Mouse (Mus musculus): ENCODE data around the gene Dhx15. TPM values are rescaled to one million over a fixed set of nuclear protein-coding genes. Genes with fewer than 3 reads are reported as not detected.
A peak's percentile ranks its signal among the peaks of the same experiment; 100 is the strongest.

Dhx15 gene
- polyA plus RNA-seq, 1 experiment from 2014 or later, result 118 TPM

GRCm38 (mm10) chr5:52125854-52126253 is 64.5 kb downstream of the Dhx15 start:
- H3K4me3 ChIP-seq (ENCODE audit: low read depth, low read length), result no peak overlapping the region
- no peak overlapping the region for H3K9ac ChIP-seq (replicated peaks; ENCODE audit: low read length)
- H3K36me3 ChIP-seq (replicated peaks; ENCODE audit: control insufficient read depth, insufficient read depth, low read depth, low read length), result no peaks in the 10 kb centered on the region
- WGBS, result 74% methylated on average over 8 of the region's 8 CpGs
- ATAC-seq (replicated peaks; ENCODE audit: insufficient number of reproducible peaks, low FRiP score, low TSS enrichment, low read depth) (no peak), DNase-seq (ENCODE audit: low spot score) (no peak)
- H3K4me1 ChIP-seq (ENCODE audit: control insufficient read depth, insufficient read depth, low read length), result no peaks in the 10 kb centered on the region
- H3K9me3 ChIP-seq (replicated peaks; ENCODE audit: control insufficient read depth, low read length), result no peaks in the 10 kb centered on the region
- H3K27ac ChIP-seq (replicated peaks; ENCODE audit: low read depth, low read length), result no peak overlapping the region
- no peak overlapping the region for H3K4me2 ChIP-seq (ENCODE audit: low read depth, low read length)
- H3K27me3 ChIP-seq (ENCODE audit: control insufficient read depth, insufficient read depth, low read length), result no peaks in the 10 kb centered on the region

DNA sequence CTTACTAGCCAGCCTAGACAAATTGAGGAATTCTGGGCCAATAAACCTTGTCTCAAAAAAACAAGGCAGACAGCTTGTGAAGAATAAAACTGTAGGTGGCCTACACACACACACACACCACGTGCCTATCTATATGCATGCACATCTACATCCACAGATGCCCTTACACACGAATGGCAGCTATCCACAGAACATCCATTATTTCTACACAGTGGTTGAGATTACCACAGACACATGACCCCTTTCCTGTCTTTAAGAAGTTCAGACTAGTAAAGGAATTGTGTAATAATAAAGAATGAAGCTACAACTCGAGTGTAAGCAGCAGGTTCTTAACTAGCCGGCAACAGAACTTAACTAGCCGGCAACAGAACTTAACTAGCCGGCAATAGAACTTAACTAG is 68.2 kb downstream of the Dhx15 start:
- H3K4me2 ChIP-seq (ENCODE audit: low read depth, low read length), result no peak overlapping the region

GRCm38 (mm10) chr5:52119822-52120221 is 70.5 kb downstream of the Dhx15 start:
- Histone ChIP-seq H3K36me3 (replicated peaks; ENCODE audit: control insufficient read depth, insufficient read depth, low read depth, low read length) (no peaks in the 10 kb centered on the region), H3K27ac (replicated peaks; ENCODE audit: low read depth, low read length) (no peak overlapping the region), H3K27me3 (ENCODE audit: control insufficient read depth, insufficient read depth, low read length) (peaks cover 11% of the 10 kb centered on the region), H3K4me3 (ENCODE audit: low read depth, low read length) (no peak overlapping the region), H3K4me2 (ENCODE audit: low read depth, low read length) (no peak overlapping the region), H3K9ac (replicated peaks; ENCODE audit: low read length) (no peak overlapping the region), H3K4me1 (ENCODE audit: control insufficient read depth, insufficient read depth, low read length) (peaks cover 2% of the 10 kb centered on the region; the same call in 1 of the 2 replicates), H3K9me3 (replicated peaks; ENCODE audit: control insufficient read depth, low read length) (no peaks in the 10 kb centered on the region)
- 51% methylated on average over 2 of the region's 2 CpGs for WGBS
- no peak for DNase-seq (ENCODE audit: low spot score)
- ATAC-seq (replicated peaks; ENCODE audit: insufficient number of reproducible peaks, low FRiP score, low TSS enrichment, low read depth), result no peak

More for the DNA sequence above, 68.2 kb downstream of the Dhx15 start:
- Histone ChIP-seq H3K36me3 (replicated peaks; ENCODE audit: control insufficient read depth, insufficient read depth, low read depth, low read length) (no peaks in the 10 kb centered on the region), H3K4me3 (ENCODE audit: low read depth, low read length) (no peak overlapping the region), H3K9me3 (replicated peaks; ENCODE audit: control insufficient read depth, low read length) (no peaks in the 10 kb centered on the region), H3K9ac (replicated peaks; ENCODE audit: low read length) (no peak overlapping the region), H3K27ac (replicated peaks; ENCODE audit: low read depth, low read length) (no peak overlapping the region), H3K4me1 (ENCODE audit: control insufficient read depth, insufficient read depth, low read length) (no peaks in the 10 kb centered on the region), H3K27me3 (ENCODE audit: control insufficient read depth, insufficient read depth, low read length) (no peaks in the 10 kb centered on the region)
- ATAC-seq (replicated peaks; ENCODE audit: insufficient number of reproducible peaks, low FRiP score, low TSS enrichment, low read depth) (no peak), DNase-seq (ENCODE audit: low spot score) (no peak)
- 81% methylated on average over 6 of the region's 6 CpGs for WGBS

- no peak for ATAC-seq (replicated peaks; ENCODE audit: insufficient number of reproducible peaks, low FRiP score, low TSS enrichment, low read depth)
- Histone ChIP-seq H3K4me2 (ENCODE audit: low read depth, low read length) (no peak overlapping the region), H3K9ac (replicated peaks; ENCODE audit: low read length) (no peak overlapping the region), H3K27me3 (ENCODE audit: control insufficient read depth, insufficient read depth, low read length) (peaks cover 16% of the 10 kb centered on the region), H3K27ac (replicated peaks; ENCODE audit: low read depth, low read length) (no peak overlapping the region), H3K9me3 (replicated peaks; ENCODE audit: control insufficient read depth, low read length) (no peaks in the 10 kb centered on the region), H3K36me3 (replicated peaks; ENCODE audit: control insufficient read depth, insufficient read depth, low read depth, low read length) (no peaks in the 10 kb centered on the region), H3K4me3 (ENCODE audit: low read depth, low read length) (no peak overlapping the region), H3K4me1 (ENCODE audit: control insufficient read depth, insufficient read depth, low read length) (peaks cover 7% of the 10 kb centered on the region)
- no peak for DNase-seq (ENCODE audit: low spot score)
- WGBS, result 74% methylated on average over 2 of the region's 2 CpGs
These were observed 71.1 kb downstream of the Dhx15 start for GRCm38 (mm10) chr5:52119192-52119591.

DNA sequence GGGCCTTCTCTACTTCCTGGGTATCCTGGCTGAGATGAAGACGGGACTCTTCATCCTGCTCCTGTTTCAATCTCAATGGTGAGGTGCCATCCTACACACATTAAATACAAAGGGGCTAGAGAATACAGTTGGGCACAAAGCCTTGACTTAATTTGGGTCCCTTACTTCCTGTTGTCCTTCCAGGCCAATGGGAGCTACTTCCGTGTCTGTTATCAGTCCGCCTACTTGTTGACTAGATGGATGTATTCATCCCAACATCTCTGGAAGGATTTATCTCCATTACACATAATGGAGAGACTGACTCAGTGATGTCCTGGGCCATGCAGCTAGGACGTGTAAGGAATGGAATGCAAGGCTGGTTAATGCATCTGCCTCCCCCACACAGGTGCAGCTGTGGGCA is 72.5 kb downstream of the Dhx15 start:
- Histone ChIP-seq H3K36me3 (replicated peaks; ENCODE audit: control insufficient read depth, insufficient read depth, low read depth, low read length) (no peaks in the 10 kb centered on the region), H3K4me1 (ENCODE audit: control insufficient read depth, insufficient read depth, low read length) (peaks cover 7% of the 10 kb centered on the region), H3K4me2 (ENCODE audit: low read depth, low read length) (no peak overlapping the region), H3K9me3 (replicated peaks; ENCODE audit: control insufficient read depth, low read length) (no peaks in the 10 kb centered on the region), H3K9ac (replicated peaks; ENCODE audit: low read length) (no peak overlapping the region), H3K4me3 (ENCODE audit: low read depth, low read length) (no peak overlapping the region), H3K27me3 (ENCODE audit: control insufficient read depth, insufficient read depth, low read length) (peaks cover 24% of the 10 kb centered on the region), H3K27ac (replicated peaks; ENCODE audit: low read depth, low read length) (no peak overlapping the region)
- 82% methylated on average over 4 of the region's 4 CpGs for WGBS
- no peak for ATAC-seq (replicated peaks; ENCODE audit: insufficient number of reproducible peaks, low FRiP score, low TSS enrichment, low read depth)
- DNase-seq (ENCODE audit: low spot score), result no peak

- Histone ChIP-seq H3K4me2 (ENCODE audit: low read depth, low read length) (peak overlapping the region; percentile 99), H3K36me3 (replicated peaks; ENCODE audit: control insufficient read depth, insufficient read depth, low read depth, low read length) (no peaks in the 10 kb centered on the region), H3K27ac (replicated peaks; ENCODE audit: low read depth, low read length) (no peak overlapping the region), H3K4me3 (ENCODE audit: low read depth, low read length) (peak overlapping the region; percentile 61), H3K9ac (replicated peaks; ENCODE audit: low read length) (no peak overlapping the region; the same call in 1 of the 2 replicates), H3K4me1 (ENCODE audit: control insufficient read depth, insufficient read depth, low read length) (peaks cover 7% of the 10 kb centered on the region), H3K27me3 (ENCODE audit: control insufficient read depth, insufficient read depth, low read length) (peaks cover 26% of the 10 kb centered on the region), H3K9me3 (replicated peaks; ENCODE audit: control insufficient read depth, low read length) (no peaks in the 10 kb centered on the region)
- 2% methylated on average over 17 of the region's 17 CpGs for WGBS
- ATAC-seq (replicated peaks; ENCODE audit: insufficient number of reproducible peaks, low FRiP score, low TSS enrichment, low read depth) (peak; percentile 27; the same call in 1 of the 2 replicates), DNase-seq (ENCODE audit: low spot score) (no peak)
These were observed 73.9 kb downstream of the Dhx15 start for GRCm38 (mm10) chr5:52116404-52116803.

- peak overlapping the region; percentile 55 for H3K9ac ChIP-seq (replicated peaks; ENCODE audit: low read length)
- DNase-seq (ENCODE audit: low spot score), result peak; percentile 85
- peak overlapping the region; percentile 99 for H3K4me2 ChIP-seq (ENCODE audit: low read depth, low read length)
- H3K9me3 ChIP-seq (replicated peaks; ENCODE audit: control insufficient read depth, low read length), result no peaks in the 10 kb centered on the region
- no peak overlapping the region for H3K27ac ChIP-seq (replicated peaks; ENCODE audit: low read depth, low read length)
- H3K4me3 ChIP-seq (ENCODE audit: low read depth, low read length), result peak overlapping the region; percentile 61
- under 1% methylated on average over 30 of the region's 53 CpGs for WGBS
- peak; percentile 90 for ATAC-seq (replicated peaks; ENCODE audit: insufficient number of reproducible peaks, low FRiP score, low TSS enrichment, low read depth)
- H3K27me3 ChIP-seq (ENCODE audit: control insufficient read depth, insufficient read depth, low read length), result peaks cover 26% of the 10 kb centered on the region
- H3K4me1 ChIP-seq (ENCODE audit: control insufficient read depth, insufficient read depth, low read length), result peaks cover 7% of the 10 kb centered on the region
- H3K36me3 ChIP-seq (replicated peaks; ENCODE audit: control insufficient read depth, insufficient read depth, low read depth, low read length), result no peaks in the 10 kb centered on the region
These were observed 74.4 kb downstream of the Dhx15 start for GRCm38 (mm10) chr5:52115821-52116317.

- H3K4me2 ChIP-seq (ENCODE audit: low read depth, low read length), result peak overlapping the region; percentile 99
- H3K4me1 ChIP-seq (ENCODE audit: control insufficient read depth, insufficient read depth, low read length), result peaks cover 7% of the 10 kb centered on the region
- H3K36me3 ChIP-seq (replicated peaks; ENCODE audit: control insufficient read depth, insufficient read depth, low read depth, low read length), result no peaks in the 10 kb centered on the region
- WGBS, result under 1% methylated on average over 47 of the region's 48 CpGs
- no peaks in the 10 kb centered on the region for H3K9me3 ChIP-seq (replicated peaks; ENCODE audit: control insufficient read depth, low read length)
- ATAC-seq (replicated peaks; ENCODE audit: insufficient number of reproducible peaks, low FRiP score, low TSS enrichment, low read depth) (0 out of 2 replicates have a peak, but pooled peaks have one; percentile 2), DNase-seq (ENCODE audit: low spot score) (peak; percentile 15)
- peak overlapping the region; percentile 55 for H3K9ac ChIP-seq (replicated peaks; ENCODE audit: low read length)
- H3K27me3 ChIP-seq (ENCODE audit: control insufficient read depth, insufficient read depth, low read length), result peaks cover 26% of the 10 kb centered on the region
- no peak overlapping the region for H3K27ac ChIP-seq (replicated peaks; ENCODE audit: low read depth, low read length)
- peak overlapping the region; percentile 61 for H3K4me3 ChIP-seq (ENCODE audit: low read depth, low read length)
These were observed 75.4 kb downstream of the Dhx15 start for GRCm38 (mm10) chr5:52114751-52115451.

All from embryonic facial prominence, embryonic 11.5 days (tissue).